Mouse (Mus musculus): Measurements from ENCODE around the gene Igtp.
"Not testable (repeated sequence)": the region's sequence is repeated elsewhere in the genome, so short reads cannot be mapped to it uniquely, and the experiment has no call there.

Igtp gene

DNA sequence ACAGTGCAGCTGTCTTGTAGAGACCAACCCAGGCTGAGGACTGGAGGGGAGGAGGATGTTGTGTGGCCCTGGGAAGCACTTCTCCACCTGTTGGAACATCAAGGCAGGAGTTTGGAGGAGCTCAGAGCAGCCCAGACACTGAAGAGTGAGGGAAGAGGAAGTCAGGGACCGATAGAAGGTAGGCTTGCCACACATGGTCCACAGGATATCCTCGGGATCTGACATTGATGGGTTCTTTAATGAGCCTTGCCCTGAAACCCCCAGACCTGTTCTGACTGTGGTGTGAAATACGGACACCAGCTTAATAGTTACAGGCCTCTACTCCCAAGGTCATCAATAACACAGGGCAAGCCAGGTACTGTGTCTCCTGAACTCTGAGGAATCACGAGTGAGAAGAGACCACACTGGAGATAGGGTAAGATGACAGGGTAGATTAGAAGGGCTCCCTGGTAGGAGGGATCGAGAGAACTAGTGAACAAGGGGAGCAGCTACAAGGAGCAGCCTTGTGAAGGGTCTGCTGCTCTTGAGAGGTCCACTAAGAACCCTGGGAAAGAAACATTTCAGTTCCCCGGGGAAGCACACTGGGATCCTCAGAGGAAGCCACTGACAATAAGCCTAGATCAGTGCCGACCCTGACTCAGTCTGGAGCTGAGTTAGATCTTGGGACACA is 14.5 kb downstream of the Igtp start:
- DNase-seq (ENCODE audit: low read depth, low spot score), result no peak

- DNase-seq (ENCODE audit: low read depth, low spot score), result peak; percentile 47
Observed at GRCm38 (mm10) chr11:58214391-58215048, 15.2 kb downstream of the Igtp start.

DNA sequence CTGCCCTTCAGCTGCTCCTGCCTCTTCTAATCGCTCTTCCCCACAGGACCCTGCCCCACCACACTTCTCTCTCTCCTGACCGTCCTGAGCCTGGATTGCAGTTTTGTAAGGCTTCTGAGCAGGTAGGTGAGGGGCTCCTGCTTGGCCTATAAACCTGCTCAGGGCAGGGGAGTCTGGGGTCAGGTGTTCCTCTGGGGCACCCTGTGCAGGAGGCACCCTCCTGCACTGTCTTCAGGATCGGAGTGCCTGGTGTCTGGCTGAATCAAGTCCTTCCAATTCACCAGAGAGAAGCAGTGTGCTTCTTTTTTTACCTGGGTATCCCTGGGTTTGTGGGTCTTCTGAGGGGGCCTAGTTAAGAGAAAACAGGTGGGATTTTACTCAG is 15.7 kb downstream of the Igtp start:
- DNase-seq (ENCODE audit: low read depth, low spot score), result not testable (repeated sequence)

DNA sequence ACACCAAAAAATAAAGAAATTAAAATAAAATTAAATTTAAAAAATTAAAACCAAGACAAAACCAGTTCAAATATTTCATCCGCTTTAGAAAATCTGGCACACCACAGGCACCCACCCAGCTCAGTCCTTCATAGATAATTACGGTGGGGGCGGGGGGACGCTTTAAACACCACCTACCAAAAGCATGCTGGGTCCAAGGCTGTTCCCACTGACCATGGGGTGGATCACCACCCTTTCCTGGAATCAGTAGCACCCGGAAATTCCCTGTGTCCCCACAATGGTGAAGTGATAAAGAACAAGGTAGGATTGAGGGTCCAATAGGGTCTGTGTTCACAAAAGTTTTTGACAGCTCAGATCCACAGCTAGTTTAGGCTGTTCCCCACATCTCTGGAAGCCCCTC is 16.5 kb downstream of the Igtp start:
- DNase-seq (ENCODE audit: low read depth, low spot score), result no peak

GRCm38 (mm10) chr11:58216823-58217222 is 17.5 kb downstream of the Igtp start:
- no peak for DNase-seq (ENCODE audit: low read depth, low spot score)

DNA sequence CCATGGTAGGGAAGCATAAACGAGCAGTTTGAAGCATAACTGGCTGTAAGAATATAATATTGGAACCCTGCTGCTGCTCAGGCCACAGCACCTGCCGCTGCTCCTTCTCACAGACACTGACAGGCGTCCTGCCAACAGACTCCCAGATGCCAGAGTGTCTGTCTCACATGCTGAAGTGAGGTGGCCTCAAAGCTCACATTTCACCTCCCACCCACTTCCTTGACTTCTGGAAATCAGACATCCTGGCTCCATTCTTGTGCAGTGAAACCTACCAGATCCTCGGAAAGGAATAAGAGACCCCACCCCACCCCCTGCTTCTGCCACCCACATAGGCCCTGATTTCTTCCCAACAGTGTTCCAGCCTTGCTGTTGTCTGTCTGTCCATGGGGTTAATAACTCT is 24.4 kb downstream of the Igtp start:
- DNase-seq (ENCODE audit: low read depth, low spot score), result no peak

DNA sequence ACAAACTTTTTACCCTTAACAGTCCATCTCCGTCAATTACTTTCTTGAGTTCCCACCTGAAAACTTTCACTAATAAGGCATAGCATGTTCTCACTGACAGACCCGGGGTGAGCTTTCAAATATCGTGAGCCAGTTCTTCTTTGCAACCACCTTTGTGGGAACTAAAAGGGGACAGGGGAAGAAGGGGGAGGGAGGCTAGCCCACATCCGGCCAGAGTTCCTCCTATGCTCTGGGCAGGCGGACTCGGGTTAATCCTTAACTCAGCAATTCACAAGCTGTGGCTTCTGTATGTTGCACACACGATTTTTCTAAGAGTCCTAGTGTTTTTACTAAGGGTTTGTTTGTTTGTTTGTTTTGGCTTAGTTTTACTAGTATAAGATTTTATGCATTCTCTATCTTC is 25.0 kb downstream of the Igtp start:
- DNase-seq (ENCODE audit: low read depth, low spot score), result no peak

DNA sequence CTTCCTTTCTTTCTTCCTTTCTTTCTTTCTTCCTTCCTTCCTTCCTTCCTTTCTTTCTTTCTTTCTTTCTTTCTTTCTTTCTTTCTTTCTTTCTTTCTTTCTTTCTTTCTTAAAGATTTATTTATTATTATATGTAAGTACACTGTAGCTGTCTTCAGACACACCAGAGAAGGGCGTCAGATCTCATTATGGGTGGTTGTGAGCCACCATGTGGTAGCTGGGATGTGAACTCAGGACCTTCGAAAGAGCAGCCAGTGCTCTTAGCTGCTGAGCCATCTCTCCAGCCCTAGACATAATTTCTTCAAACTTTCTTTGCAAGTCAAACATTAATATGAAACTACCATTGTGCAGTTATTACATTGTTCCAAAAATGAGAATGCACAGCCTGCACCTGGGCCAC is 25.5 kb downstream of the Igtp start:
- not testable (repeated sequence) for DNase-seq (ENCODE audit: low read depth, low spot score)

DNA sequence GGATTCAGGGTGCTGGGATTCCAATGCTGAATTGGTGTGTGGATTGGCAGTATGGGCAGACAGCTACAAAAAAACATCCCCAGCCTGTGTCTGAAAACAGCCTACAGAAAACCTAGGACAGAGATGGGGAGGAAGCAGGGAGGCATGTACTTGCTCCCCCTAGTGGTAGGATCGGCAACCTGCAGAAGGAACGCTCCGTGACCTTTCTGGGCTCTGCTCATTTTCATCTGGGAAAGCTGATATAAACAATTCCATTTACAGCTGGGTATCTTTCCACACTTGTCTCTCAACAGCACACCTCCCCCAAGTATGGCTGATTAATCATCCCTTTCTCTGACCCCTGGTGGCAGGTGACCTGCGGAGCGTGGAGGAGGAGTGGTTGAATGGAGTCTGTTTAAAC is 26.3 kb downstream of the Igtp start:
- peak; percentile 68 for DNase-seq (ENCODE audit: low read depth, low spot score)

DNA sequence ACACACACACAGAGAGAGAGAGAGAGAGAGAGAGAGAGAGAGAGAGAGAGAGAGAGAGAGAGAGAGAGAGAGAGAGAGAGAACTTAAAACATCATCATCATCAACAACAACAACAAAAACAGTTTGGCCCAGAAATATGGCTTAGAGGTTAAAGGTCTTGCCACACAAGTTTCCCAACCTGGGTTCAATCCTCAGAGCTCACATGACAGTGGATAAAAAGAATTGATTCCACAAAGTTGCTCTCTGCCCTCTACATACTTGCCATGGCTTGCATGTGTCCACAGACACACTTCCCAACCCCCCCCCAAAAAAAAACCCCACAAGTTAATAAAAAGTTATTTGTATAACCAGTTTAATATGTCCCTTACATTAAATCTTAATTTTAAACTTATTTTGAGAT is 27.1 kb downstream of the Igtp start:
- DNase-seq (ENCODE audit: low read depth, low spot score), result no peak

DNA sequence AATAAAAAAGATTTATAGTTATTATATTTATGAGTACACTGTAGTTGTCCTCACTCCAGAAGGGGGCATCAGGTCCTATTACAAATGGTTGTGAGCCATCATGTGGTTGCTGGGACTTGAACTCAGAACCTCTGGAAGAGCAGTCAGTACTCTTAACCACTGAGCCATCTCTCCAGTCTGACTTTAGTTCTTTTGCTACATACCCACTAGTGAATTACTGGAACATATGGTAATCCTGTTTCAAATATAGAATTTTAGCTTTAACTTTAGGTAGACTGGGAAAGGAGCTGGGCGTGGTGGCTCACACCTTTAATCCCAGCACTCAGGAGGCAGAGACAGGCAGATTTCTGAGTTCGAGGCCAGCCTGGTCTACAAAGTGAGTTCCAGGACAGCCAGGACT is 28.7 kb downstream of the Igtp start:
- DNase-seq (ENCODE audit: low read depth, low spot score), result not testable (repeated sequence)

DNA sequence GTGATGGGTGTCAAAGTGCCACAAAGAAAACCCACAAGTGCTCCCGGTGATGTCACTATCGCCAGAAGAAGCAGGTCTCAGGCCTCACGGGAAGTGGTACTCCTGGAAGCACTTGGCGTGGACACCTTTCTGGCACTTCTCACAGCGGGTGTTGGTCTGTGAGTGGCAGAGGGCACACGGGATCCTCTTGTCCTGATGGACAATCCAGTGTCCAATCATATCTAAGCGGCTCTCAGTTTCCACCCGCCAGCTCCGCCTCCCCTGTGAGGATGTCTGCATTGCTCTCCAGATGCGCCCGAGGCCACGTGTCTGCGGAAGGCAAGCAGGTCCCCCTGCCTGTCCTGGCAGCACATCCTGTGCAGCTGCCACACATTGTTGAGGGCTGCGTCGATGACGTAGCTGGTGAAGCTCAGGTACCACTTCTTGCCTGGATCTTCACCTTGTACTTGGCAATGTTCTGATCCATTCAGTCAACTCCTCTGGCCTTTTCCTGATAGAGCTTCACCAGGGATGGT is 31.1 kb downstream of the Igtp start:
- no peak for DNase-seq (ENCODE audit: low read depth, low spot score)

DNA sequence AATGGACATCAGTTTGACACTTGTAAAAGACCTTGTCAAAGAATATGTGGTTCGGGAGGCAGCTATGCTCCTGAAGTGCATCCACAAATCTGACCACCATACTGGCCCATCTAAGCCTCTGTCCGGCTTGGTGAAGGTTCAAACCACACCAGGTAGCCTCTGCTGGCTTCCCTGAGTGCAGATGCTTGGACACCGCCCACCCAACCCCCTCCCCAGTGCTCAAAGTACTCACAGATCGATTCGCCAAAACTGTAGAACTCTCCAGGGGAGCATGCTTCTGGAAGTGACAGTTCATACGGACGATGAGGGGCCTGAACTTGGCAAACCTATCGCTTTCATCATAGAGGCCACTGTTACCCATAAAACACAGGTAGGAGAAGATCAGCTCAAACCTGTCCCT is 31.8 kb downstream of the Igtp start:
- DNase-seq (ENCODE audit: low read depth, low spot score), result no peak

DNA sequence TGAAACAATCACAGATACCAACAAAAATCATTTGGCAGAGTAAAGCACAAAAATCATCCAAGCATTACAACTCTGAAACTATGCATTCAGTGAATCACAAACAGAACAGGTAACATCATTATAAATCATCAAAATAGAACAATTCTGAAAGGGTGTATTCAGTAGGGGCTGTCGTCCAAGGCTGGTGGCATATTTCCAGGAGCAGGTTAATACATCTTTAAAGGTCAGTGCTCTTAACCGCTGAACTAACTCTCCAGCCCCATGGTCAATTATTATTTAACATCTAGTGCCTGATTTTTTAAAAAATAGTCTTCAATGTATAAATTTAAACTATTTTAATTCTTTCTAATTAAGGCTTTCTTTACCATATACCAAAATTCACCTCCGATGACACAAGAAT is 35.2 kb downstream of the Igtp start:
- not testable (repeated sequence) for DNase-seq (ENCODE audit: low read depth, low spot score)

GRCm38 (mm10) chr11:58235152-58235551 is 35.8 kb downstream of the Igtp start:
- DNase-seq (ENCODE audit: low read depth, low spot score), result no peak

DNA sequence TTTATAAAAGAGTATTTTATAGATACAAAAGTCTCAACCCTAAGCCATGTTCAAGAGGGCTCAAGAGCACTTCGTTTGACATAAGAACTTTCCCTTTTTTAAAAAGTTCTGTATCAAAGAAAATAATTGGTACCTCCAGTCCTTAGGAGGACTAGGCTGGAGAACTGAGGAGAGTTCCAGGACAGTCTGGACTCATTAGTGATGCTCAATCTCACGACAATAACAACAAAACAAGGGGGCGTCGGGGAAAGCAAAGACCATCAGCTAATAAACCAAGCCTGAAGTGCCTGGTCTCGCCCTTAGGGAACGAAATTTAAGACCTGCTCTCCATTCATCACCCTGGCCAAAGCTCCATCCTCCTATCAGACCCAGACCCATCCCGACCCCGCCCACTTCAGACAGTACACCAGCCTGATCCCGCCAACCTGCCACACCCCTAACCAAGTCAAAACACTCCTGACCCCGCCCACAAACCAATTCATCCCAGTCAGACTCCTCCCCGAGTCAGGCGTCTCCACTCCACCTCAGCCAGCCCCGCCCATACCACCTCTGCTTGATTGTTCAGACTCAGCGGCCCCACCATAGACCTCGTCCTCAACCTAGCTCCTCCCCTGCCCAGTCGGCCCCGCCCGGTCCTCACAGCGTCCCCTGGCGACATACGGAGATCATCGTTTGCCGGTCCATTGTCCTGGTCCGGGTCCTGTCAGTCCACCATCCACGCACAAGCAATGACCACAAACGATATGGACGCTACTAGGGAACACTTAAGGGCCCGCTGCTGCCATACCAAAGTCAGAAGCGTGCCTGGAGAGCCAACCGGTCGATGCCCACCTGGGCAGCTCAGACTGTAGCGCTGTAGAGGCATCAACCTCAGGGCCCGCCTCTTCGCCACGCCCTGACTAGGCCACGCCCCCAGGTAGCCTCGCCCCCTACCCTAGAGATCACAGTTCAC is 39.8 kb downstream of the Igtp start:
- peak; percentile 44 for DNase-seq (ENCODE audit: low read depth, low spot score)

GRCm38 (mm10) chr11:58247294-58247693 is 47.9 kb downstream of the Igtp start:
- no peak for DNase-seq (ENCODE audit: low read depth, low spot score)

DNA sequence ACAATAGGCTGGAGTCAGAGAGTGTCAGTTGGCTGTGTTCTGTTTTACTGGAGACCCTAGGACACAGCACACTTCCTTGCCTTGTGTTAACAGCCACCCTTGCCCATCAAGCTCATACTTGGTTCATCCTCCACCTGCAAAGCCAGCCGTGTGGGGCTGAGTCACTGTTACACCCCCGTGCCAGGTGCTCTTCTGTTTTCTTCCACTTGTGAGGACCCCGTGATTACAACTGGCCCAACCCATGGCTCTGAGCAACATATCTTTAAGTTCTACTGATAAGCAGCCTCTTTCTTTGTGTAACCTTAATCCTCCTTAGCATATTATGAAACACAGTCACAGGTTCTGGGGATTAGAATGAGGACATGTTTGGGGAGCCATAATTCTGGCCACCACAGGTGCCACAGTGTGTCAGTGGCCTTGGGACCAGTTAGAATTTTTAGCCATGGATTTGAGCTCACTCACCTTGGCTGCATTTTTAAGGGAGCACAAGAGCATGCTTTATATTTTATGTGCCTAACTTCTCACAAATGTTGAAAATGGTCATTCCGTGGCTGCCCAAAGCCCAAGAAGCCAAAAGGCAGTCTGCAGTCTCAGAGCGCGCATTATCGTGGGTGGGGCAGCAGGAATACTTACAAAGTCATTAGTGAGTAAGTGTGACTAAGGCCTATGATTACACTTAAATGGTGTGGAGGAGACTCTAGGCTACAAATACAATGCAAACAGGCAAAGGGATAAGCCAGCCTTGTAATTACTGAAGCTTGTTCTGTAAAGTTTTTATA is 50.0 kb downstream of the Igtp start:
- no peak for DNase-seq (ENCODE audit: low read depth, low spot score)

- DNase-seq (ENCODE audit: low read depth, low spot score), result no peak
Observed at GRCm38 (mm10) chr11:58250550-58250949, 51.2 kb downstream of the Igtp start.

GRCm38 (mm10) chr11:58254411-58254810 is 55.1 kb downstream of the Igtp start:
- no peak for DNase-seq (ENCODE audit: low read depth, low spot score)
